Mouse (Mus musculus) adipose tissue, adult 10 weeks (tissue): ENCODE data around the gene Scd3. TPM values are rescaled to one million over a fixed set of nuclear protein-coding genes. Genes with fewer than 3 reads are reported as not detected.

Experiments
- polyA plus RNA-seq: library from polyadenylated mRNA; stranded (reverse); fragments of 350-450 nt; fragmentation: Illumina TruSeq; extraction: RNeasy Lipid Tissue Mini Kit (QIAGEN cat#74804); gene quantifications from one replicate; pipeline ENCODE4 v1.2.3, GENCODE M21; 2014; ENCODE audit warnings: low read depth, low replicate concordance

Gene Scd3
- 4.5 TPM for polyA plus RNA-seq

DNA sequence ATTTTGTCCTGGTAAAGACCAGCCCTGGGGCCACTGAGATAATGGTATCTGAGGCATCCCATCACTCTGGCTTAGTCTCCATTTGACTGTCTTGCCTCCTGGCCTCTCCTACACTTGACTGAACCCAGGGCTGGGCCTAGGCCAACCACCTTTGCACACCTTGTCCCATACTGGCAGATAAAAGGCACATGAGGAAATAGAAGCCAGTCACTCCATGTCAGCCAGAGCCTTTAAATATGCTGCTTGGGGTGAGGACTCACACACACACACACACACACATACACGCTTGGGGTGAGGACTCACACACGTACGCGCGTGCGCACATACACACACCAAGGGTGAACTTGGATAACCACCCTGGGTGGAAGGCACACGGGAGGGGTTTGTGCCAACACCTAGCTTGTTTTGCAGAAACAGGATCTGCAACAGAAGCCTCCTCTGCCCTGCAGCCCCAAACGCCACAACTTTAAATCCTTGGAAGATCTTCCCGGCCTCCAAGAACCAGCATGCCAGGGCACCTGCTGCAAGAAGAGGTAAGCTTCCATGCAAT, at the start of gene Scd3:
TSS of gene Scd3 (plus strand) at position 255 of the 550 bp plus-strand sequence.

GRCm38 (mm10) chr19:44192342-44192741, 10.7 kb upstream of the Scd3 start, which contains the start of gene Pkd2l1:
Gene Pkd2l1 (minus strand): TSS chr19:44192442.

DNA sequence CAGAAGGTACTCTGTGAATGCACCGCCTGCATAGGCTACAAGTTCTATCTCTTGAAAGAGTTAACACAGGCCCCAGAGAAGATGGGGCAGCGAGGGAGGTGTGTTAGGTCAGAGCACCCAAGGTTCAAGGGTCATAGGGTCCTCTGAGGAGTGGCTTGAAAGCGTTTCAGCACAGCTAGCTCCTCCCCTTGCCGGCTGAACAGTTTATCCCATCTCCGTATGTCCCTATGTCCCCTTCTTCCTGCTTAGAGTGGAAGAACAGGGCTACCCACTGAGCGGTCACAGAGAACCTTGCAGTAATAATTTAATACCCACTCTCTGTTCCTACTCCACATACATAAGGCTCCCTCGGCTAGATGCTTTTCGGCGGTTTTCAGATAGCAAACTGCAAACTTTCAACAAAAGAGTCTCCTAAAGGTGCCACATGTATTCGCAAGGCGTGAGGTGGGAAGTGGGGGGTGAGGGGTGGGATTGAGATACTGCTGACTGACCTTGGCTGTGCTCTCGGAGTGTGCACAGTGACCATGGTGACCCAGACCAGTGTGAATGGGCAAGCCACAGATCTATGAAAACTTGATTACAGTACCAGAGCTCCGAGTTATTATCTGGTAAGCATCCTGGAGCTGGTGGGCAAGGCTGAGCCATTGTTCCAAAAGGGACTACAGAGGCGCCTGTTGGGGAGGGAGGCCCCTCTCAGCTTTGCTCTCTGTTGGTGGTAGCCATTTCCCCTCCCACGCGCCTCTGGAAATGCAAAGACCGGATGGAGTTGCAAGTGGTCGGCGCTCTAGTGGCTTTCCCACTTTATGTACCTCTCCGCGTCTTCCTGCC, 90.1 kb downstream of the Scd3 start, which contains the start of gene Scd2:
TSS of gene Scd2 (plus strand) at position 734 of the 828 bp plus-strand sequence.

Other genes starting within 250 kb of the Scd3 start
- 18.4 TPM for gene Cpn1, start 216.7 kb upstream of the Scd3 start, polyA plus RNA-seq
- 0.21 TPM for gene Cyp2c23, start 174.1 kb upstream of the Scd3 start, polyA plus RNA-seq
- gene Erlin1, start 133.5 kb upstream of the Scd3 start, polyA plus RNA-seq, result 17.7 TPM
- gene Chuk, start 95.8 kb upstream of the Scd3 start, polyA plus RNA-seq, result 54.5 TPM
- gene Cwf19l1, start 67.4 kb upstream of the Scd3 start, polyA plus RNA-seq, result 13.9 TPM
- gene Bloc1s2, start 56.8 kb upstream of the Scd3 start, polyA plus RNA-seq, result 41.8 TPM
- 0.89 TPM for gene Pkd2l1, start 10.8 kb upstream of the Scd3 start, polyA plus RNA-seq
- 390 TPM for gene Scd2, start 90.4 kb downstream of the Scd3 start, polyA plus RNA-seq
- gene Scd4, start 129.8 kb downstream of the Scd3 start, polyA plus RNA-seq, result 0.83 TPM
- 3,372 TPM for gene Scd1, start 204.6 kb downstream of the Scd3 start, polyA plus RNA-seq